Comparison of ENCODE assay signal across 9 mouse cellular contexts in genomic region chr13:30259912-30260560, GRCm38 (mm10).
A peak's percentile ranks its signal among the peaks of the same experiment; 100 is the strongest.
DNase-seq lines count a peak whose midpoint lies in the region; ATAC-seq and TF ChIP-seq lines count a peak whose summit lies in the region.
"Had no signal": no experiment of that assay in that cellular context is flagged by ENCODE, and none has a peak within 500 bp of the region (broad histone marks: within the 10 kb centered on the region; RNA-seq: fewer than 3 reads in every experiment).

No protein-coding gene starts in this region.

- DNase-seq in MEL (ENCODE audit: low read depth, low spot score), result peak; percentile 87
- DNase-seq in c-Kit-positive CD71-negative TER-119-negative erythroid progenitor cells, embryonic 14.5 days (ENCODE audit: low read depth), result peak; percentile 71
- peak; percentile 84 for DNase-seq in forebrain, embryonic 11.5 days (ENCODE audit: low spot score)
- DNase-seq in heart, postnatal 36 days, result peak; percentile 72 to 73
- DNase-seq in layer of hippocampus, adult 18-20 months (ENCODE audit: low spot score in 2 of 2), result peak; percentile 39 to 86
- peak; percentile 60 for DNase-seq in retina, adult 2 months (ENCODE audit: low read depth, low spot score)
- DNase-seq in thymus, postnatal 25 days, result peak; percentile 74

- 10% methylated on average over 8 of the region's 8 CpGs for WGBS in forebrain, embryonic 11.5 days
- WGBS in lung, embryonic 16.5 days, result 9% methylated on average over 8 of the region's 8 CpGs

- 0 out of 4 replicates have a peak, but pooled peaks cover 0 to 1% of the 10 kb centered on the region in 2 experiments for H3K36me3 ChIP-seq in MEL (ENCODE audit: control insufficient read depth in 1 of 2, insufficient read depth in 2 of 2, low read length in 2 of 2)
- no peaks in the 10 kb centered on the region for H3K36me3 ChIP-seq in forebrain, embryonic 11.5 days (ENCODE audit: control insufficient read depth, insufficient read depth, low read length)
- H3K36me3 ChIP-seq in lung, embryonic 16.5 days (ENCODE audit: control insufficient read depth, insufficient read depth, low read length), result no peaks in the 10 kb centered on the region

- H3K4me1 ChIP-seq in MEL (ENCODE audit: control insufficient read depth in 1 of 2, insufficient read depth in 2 of 2, low read length in 2 of 2), result 0 out of 4 replicates have a peak, but pooled peaks cover 0 to under 1% of the 10 kb centered on the region in 2 experiments
- no peaks in the 10 kb centered on the region for H3K4me1 ChIP-seq in forebrain, embryonic 11.5 days (replicated peaks; ENCODE audit: control insufficient read depth, insufficient read depth, low read length)
- H3K4me1 ChIP-seq in lung, embryonic 16.5 days (replicated peaks; ENCODE audit: control insufficient read depth, insufficient read depth, low read length), result peaks cover 5% of the 10 kb centered on the region; the same call in 1 of the 2 replicates

- TF ChIP-seq CTCF in MEL (IDR thresholded peaks at IDR 0.05 in 2 of 3, conservative IDR thresholded peaks at IDR 0.05 in 1 of 3; ENCODE audit: control insufficient read depth in 1 of 3, insufficient read depth in 1 of 3, low read depth in 2 of 3, low read length in 3 of 3, poor library complexity in 1 of 3, severe bottlenecking in 1 of 3), result peak; percentile 83 to 93 (median 88)

- no peak overlapping the region for H3K4me2 ChIP-seq in forebrain, embryonic 11.5 days (ENCODE audit: low read depth, low read length, severe bottlenecking)
- H3K4me2 ChIP-seq in lung, embryonic 16.5 days (ENCODE audit: low read depth, low read length), result no peak overlapping the region

- peak; percentile 73 for ATAC-seq in forebrain, embryonic 11.5 days (replicated peaks; ENCODE audit: low FRiP score)
- peak; percentile 77 for ATAC-seq in lung, embryonic 16.5 days (ENCODE audit: low read depth)

- H3K79me2 ChIP-seq in MEL (ENCODE audit: control insufficient read depth, insufficient read depth, low read length, poor library complexity), result no peaks in the 10 kb centered on the region

- no peak overlapping the region for H3K4me3 ChIP-seq in MEL (ENCODE audit: control insufficient read depth in 1 of 2, insufficient read depth in 1 of 2, low read depth in 2 of 2, low read length in 2 of 2)
- H3K4me3 ChIP-seq in forebrain, embryonic 11.5 days (ENCODE audit: low read depth, low read length), result no peak overlapping the region
- no peak overlapping the region for H3K4me3 ChIP-seq in lung, embryonic 16.5 days (ENCODE audit: low read length)

- no peak for TF ChIP-seq EP300 in MEL (IDR thresholded peaks at IDR 0.05; ENCODE audit: low read depth in 1 of 2, low read length in 2 of 2)

- no peaks in the 10 kb centered on the region for H3K9me3 ChIP-seq in MEL (replicated peaks; ENCODE audit: insufficient read depth, low read length)
- H3K9me3 ChIP-seq in forebrain, embryonic 11.5 days (ENCODE audit: control insufficient read depth, low read length), result no peaks in the 10 kb centered on the region
- H3K9me3 ChIP-seq in lung, embryonic 16.5 days (ENCODE audit: control insufficient read depth, low read length), result no peaks in the 10 kb centered on the region

- H3K27me3 ChIP-seq in MEL (ENCODE audit: control insufficient read depth in 1 of 2, insufficient read depth in 2 of 2, low read length in 2 of 2), result peaks cover 0 to 2% of the 10 kb centered on the region in 2 experiments; a peak in 2 of 4 replicates
- no peaks in the 10 kb centered on the region for H3K27me3 ChIP-seq in forebrain, embryonic 11.5 days (ENCODE audit: control insufficient read depth, insufficient read depth, low read length)
- no peaks in the 10 kb centered on the region for H3K27me3 ChIP-seq in lung, embryonic 16.5 days (ENCODE audit: control insufficient read depth, insufficient read depth, low read depth, low read length)

- TF ChIP-seq POLR2A in MEL (IDR thresholded peaks at IDR 0.05; ENCODE audit: control insufficient read depth in 1 of 2, insufficient read depth in 1 of 2, low read depth in 1 of 2, low read length in 2 of 2, poor library complexity in 1 of 2), result no peak

- peak; percentile 92 for TF ChIP-seq RAD21 in MEL (IDR thresholded peaks at IDR 0.05; ENCODE audit: low read depth, low read length)

- no peak overlapping the region for H3K27ac ChIP-seq in MEL (ENCODE audit: control insufficient read depth, low read depth, low read length)
- no peak overlapping the region for H3K27ac ChIP-seq in forebrain, embryonic 11.5 days (ENCODE audit: low read depth, low read length)
- H3K27ac ChIP-seq in lung, embryonic 16.5 days (ENCODE audit: low read length), result peak overlapping the region; percentile 13
- H3K27ac ChIP-seq: macrophage had no signal

- H3K9ac ChIP-seq in MEL (ENCODE audit: control insufficient read depth, low read depth, low read length, poor library complexity, severe bottlenecking), result no peak overlapping the region
- no peak overlapping the region for H3K9ac ChIP-seq in forebrain, embryonic 11.5 days (ENCODE audit: low read length)
- no peak overlapping the region for H3K9ac ChIP-seq in lung, embryonic 16.5 days (ENCODE audit: low read length)

- intact Hi-C loops in heart, postnatal 36 days (cut with DNase I), result loop anchor here (1.0 kb wide), 1 partner anchor 167 kb away; no protein-coding TSS in a partner anchor

TF ChIP-seq in MEL, 35 proteins besides CTCF, POLR2A, EP300 and RAD21:
- TF ChIP-seq ZMIZ1 (IDR thresholded peaks at IDR 0.05; ENCODE audit: low read depth, low read length) (no peak), BHLHE40 (IDR thresholded peaks at IDR 0.05; ENCODE audit: borderline replicate concordance, low read depth, low read length) (no peak), RCOR1 (IDR thresholded peaks at IDR 0.05; ENCODE audit: low read depth, low read length) (no peak), SMC3 (IDR thresholded peaks at IDR 0.05; ENCODE audit: low read depth, low read length) (peak; percentile 98), UBTF (IDR thresholded peaks at IDR 0.05; ENCODE audit: borderline replicate concordance, insufficient read depth, low read depth, low read length) (no peak), MEF2A (IDR thresholded peaks at IDR 0.05; ENCODE audit: extremely low read depth, insufficient replicate concordance, low read depth, low read length, poor library complexity, severe bottlenecking) (no peak), TAL1 (IDR thresholded peaks at IDR 0.05; ENCODE audit: low read length) (no peak), MAFK (IDR thresholded peaks at IDR 0.05; ENCODE audit: borderline replicate concordance, low read depth, low read length) (no peak), CHD1 (IDR thresholded peaks at IDR 0.05; ENCODE audit: low read depth, low read length) (no peak), KAT2A (conservative IDR thresholded peaks at IDR 0.05; ENCODE audit: low read depth, low read length) (no peak), TBP (IDR thresholded peaks at IDR 0.05; ENCODE audit: low read depth, low read length) (no peak), MXI1 (IDR thresholded peaks at IDR 0.05; ENCODE audit: low read depth, low read length) (no peak), USF2 (IDR thresholded peaks at IDR 0.05; ENCODE audit: borderline replicate concordance in 1 of 2, insufficient read depth in 1 of 2, low read depth in 1 of 2, low read length in 2 of 2) (no peak), JUND (IDR thresholded peaks at IDR 0.05; ENCODE audit: low read depth, low read length) (no peak), MYB (IDR thresholded peaks at IDR 0.05; ENCODE audit: low read depth, low read length) (no peak), HCFC1 (IDR thresholded peaks at IDR 0.05; ENCODE audit: low read depth, low read length) (no peak), MYC (IDR thresholded peaks at IDR 0.05; ENCODE audit: low read depth, low read length) (no peak), ZC3H11A (IDR thresholded peaks at IDR 0.05; ENCODE audit: low read depth, low read length) (peak; percentile 95), ELF1 (IDR thresholded peaks at IDR 0.05; ENCODE audit: low read depth, low read length) (no peak), GATA1 (IDR thresholded peaks at IDR 0.05; ENCODE audit: low read depth, low read length) (0 out of 2 replicates have a peak, but pooled peaks have one; percentile 4), USF1 (IDR thresholded peaks at IDR 0.05; ENCODE audit: low read depth, low read length) (no peak), ETS1 (IDR thresholded peaks at IDR 0.05; ENCODE audit: low read depth, low read length) (no peak), E2F4 (IDR thresholded peaks at IDR 0.05; ENCODE audit: borderline replicate concordance, low read depth, low read length) (no peak), POLR2AphosphoS2 (IDR thresholded peaks at IDR 0.05; ENCODE audit: low read length) (no peak), MAX (IDR thresholded peaks at IDR 0.05; ENCODE audit: low read length) (no peak), ZNF384 (IDR thresholded peaks at IDR 0.05; ENCODE audit: low read depth, low read length) (no peak)
TF ChIP-seq in MEL: peak in this region for 3.
